ENCODE assay signal across 8 mouse cellular contexts in the genomic region with DNA sequence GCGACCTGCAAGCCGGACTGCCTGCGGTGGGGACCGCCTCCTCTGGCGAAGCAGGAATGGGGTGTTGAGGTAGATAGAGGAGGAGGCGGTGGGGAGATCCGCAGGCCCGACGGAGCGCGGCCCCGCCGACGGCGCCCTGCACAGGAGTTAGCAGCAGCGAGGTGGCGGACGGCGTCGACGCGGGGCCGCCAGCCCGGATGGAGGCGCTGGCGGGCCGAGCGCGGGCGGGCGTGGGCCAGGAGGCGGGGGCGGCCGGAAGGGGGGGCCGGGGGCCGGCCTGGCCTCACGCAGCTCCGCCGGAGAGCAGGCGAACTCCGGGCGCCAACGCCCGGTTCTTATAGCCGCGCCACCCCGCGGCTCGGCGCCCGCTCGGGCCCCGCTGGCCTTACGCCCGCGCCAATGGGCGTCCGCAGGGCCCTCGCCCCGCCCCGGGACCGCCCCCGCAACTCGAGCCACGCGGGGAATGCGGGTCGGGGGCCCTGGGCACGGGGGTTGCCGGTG. TPM values are rescaled to one million over a fixed set of nuclear protein-coding genes. Genes with fewer than 3 reads are reported as not detected.
DNase-seq lines count a peak whose midpoint lies in the region; ATAC-seq lines count a peak whose summit lies in the region.
"Had no signal": no experiment of that assay in that cellular context is flagged by ENCODE, and none has a peak within 500 bp of the region (broad histone marks: within the 10 kb centered on the region; RNA-seq: fewer than 3 reads in every experiment).

No protein-coding gene starts in this region.

- H3K27ac ChIP-seq in forebrain, embryonic 15.5 days (replicated peaks) = no peak overlapping the region
- no peak overlapping the region for H3K27ac ChIP-seq in midbrain, embryonic 14.5 days (replicated peaks; ENCODE audit: low read depth, low read length)

- H3K9me3 ChIP-seq in forebrain, embryonic 15.5 days = no peaks in the 10 kb centered on the region
- no peaks in the 10 kb centered on the region for H3K9me3 ChIP-seq in midbrain, embryonic 14.5 days (ENCODE audit: control insufficient read depth, low read length)

- H3K36me3 ChIP-seq in forebrain, embryonic 15.5 days = no peaks in the 10 kb centered on the region
- H3K36me3 ChIP-seq in midbrain, embryonic 14.5 days (ENCODE audit: control insufficient read depth, insufficient read depth, low read length) = no peaks in the 10 kb centered on the region

- 0 out of 2 replicates have a peak overlapping the region, but pooled peaks have one; percentile 4 for H3K9ac ChIP-seq in forebrain, embryonic 15.5 days (replicated peaks)
- H3K9ac ChIP-seq in midbrain, embryonic 14.5 days (replicated peaks; ENCODE audit: low read length) = no peak overlapping the region

- peak overlapping the region; percentile 33 for H3K4me2 ChIP-seq in forebrain, embryonic 15.5 days (replicated peaks)
- H3K4me2 ChIP-seq in midbrain, embryonic 14.5 days (ENCODE audit: low read length) = peak overlapping the region; percentile 46

- ATAC-seq in forebrain, embryonic 15.5 days (replicated peaks) = peak; percentile 36; the same call in 1 of the 2 replicates
- 0 out of 2 replicates have a peak, but pooled peaks have one; percentile 12 for ATAC-seq in midbrain, embryonic 14.5 days (ENCODE audit: low FRiP score, low TSS enrichment)

- peak; percentile 39 for DNase-seq in urinary bladder, postnatal 25 days (ENCODE audit: low spot score)
- DNase-seq in urinary bladder, postnatal 14 days (ENCODE audit: low spot score) = no peak
- DNase-seq in kidney, postnatal 4 days = peak; percentile 61 to 72
- DNase-seq in midbrain, embryonic 14.5 days = peak; percentile 54
- DNase-seq in right cerebral cortex, postnatal 14 days = no peak
- DNase-seq in cerebellum, adult 9-11 months = no peak

- WGBS in forebrain, embryonic 15.5 days = 1% methylated on average over 58 of the region's 70 CpGs
- WGBS in midbrain, embryonic 14.5 days = under 1% methylated on average over 66 of the region's 70 CpGs

- peak overlapping the region; percentile 29 for H3K4me3 ChIP-seq in forebrain, embryonic 15.5 days
- H3K4me3 ChIP-seq in midbrain, embryonic 14.5 days (replicated peaks; ENCODE audit: low read depth, low read length) = peak overlapping the region; percentile 26

- peaks cover 33% of the 10 kb centered on the region for H3K4me1 ChIP-seq in forebrain, embryonic 15.5 days
- peaks cover 8% of the 10 kb centered on the region; the same call in 1 of the 2 replicates for H3K4me1 ChIP-seq in midbrain, embryonic 14.5 days (ENCODE audit: control insufficient read depth, insufficient read depth, low read length)

- H3K27me3 ChIP-seq in forebrain, embryonic 15.5 days = peaks cover 98% of the 10 kb centered on the region
- peaks cover 99% of the 10 kb centered on the region for H3K27me3 ChIP-seq in midbrain, embryonic 14.5 days (ENCODE audit: control insufficient read depth, insufficient read depth, low read length)

RNA-seq across cellular contexts. Expression of a gene that starts 7.4 kb away (rescaled TPM):
- polyA plus RNA-seq in forebrain, embryonic 15.5 days (2015; fragmentation: Nextera tagmentation; extraction: Ambion mirVana) = 60.0 and 64.7 TPM in 2 replicates
- polyA plus RNA-seq in midbrain, embryonic 14.5 days (2014; fragmentation: Nextera tagmentation; extraction: Ambion mirVana) = 19.1 and 102 TPM in 2 replicates

RNA-seq across cellular contexts. Expression of a gene that starts 10.5 kb away (rescaled TPM):
- polyA plus RNA-seq in forebrain, embryonic 15.5 days (2015; fragmentation: Nextera tagmentation; extraction: Ambion mirVana) = 0.04 and 0.11 TPM in 2 replicates
- polyA plus RNA-seq in midbrain, embryonic 14.5 days (2014; fragmentation: Nextera tagmentation; extraction: Ambion mirVana) = 0.04 TPM in 1 of 2 replicates, not detected in the other
- polyA plus RNA-seq: cortical plate, adult 2 months had no signal

Comparison
In these comparisons a context has a peak if more than half of its experiments do, and no peak if none do; other contexts are left out.
1. DNase-seq: peak in urinary bladder, postnatal 25 days (single experiment), kidney, postnatal 4 days (2 of 2) and midbrain, embryonic 14.5 days (single experiment); none in urinary bladder, postnatal 14 days (single experiment), right cerebral cortex, postnatal 14 days (single experiment) and cerebellum, adult 9-11 months (single experiment).